Mouse (Mus musculus) embryonic fibroblast, embryonic 13.5 days (primary cell): Measurements from ENCODE around the gene Prrg2. TPM values are rescaled to one million over a fixed set of nuclear protein-coding genes. Genes with fewer than 3 reads are reported as not detected.

ENCODE experiments used
- H3K27ac ChIP-seq: 2 replicates; pipeline ENCODE4 v1.5.1; 2012; ENCODE audit warnings: low read length, control low read depth, inconsistent platforms; ENCODE audit not compliant: insufficient read depth
- H3K4me1 ChIP-seq: 2 replicates; pipeline ENCODE4 v1.6.1; 2011; ENCODE audit warnings: low read length; ENCODE audit not compliant: control insufficient read depth, insufficient read depth
- H3K4me3 ChIP-seq: 2 replicates; pipeline ENCODE4 v1.5.1; 2011; ENCODE audit warnings: mild to moderate bottlenecking, control low read depth, low read length; ENCODE audit not compliant: insufficient read depth
- CTCF ChIP-seq: IDR thresholded peaks from 2 replicates; pipeline ENCODE4 v1.5.1; 2011; ENCODE audit warnings: mild to moderate bottlenecking, control low read depth, low read length, moderate library complexity, borderline replicate concordance; ENCODE audit not compliant: insufficient read depth
- POLR2A ChIP-seq: IDR thresholded peaks from 2 replicates; pipeline ENCODE4 v1.6.1; 2011; ENCODE audit warnings: low read depth, mild to moderate bottlenecking, control low read depth, low read length, moderate library complexity
- polyA plus RNA-seq: library from polyadenylated mRNA; stranded (reverse); fragments of >200 nt; gene quantifications from 2 replicates; pipeline ENCODE4 v1.2.4, GENCODE M21; 2011; ENCODE audit warnings: low read depth; ENCODE audit not compliant: missing spikeins, insufficient read length

Gene Prrg2
- polyA plus RNA-seq, 1 experiment: 15.1 TPM

GRCm38 (mm10) chr7:45091001-45091990 is 28.8 kb upstream of the Prrg2 start:
- TF ChIP-seq CTCF (no peak), POLR2A (peak; percentile 36)
- Histone ChIP-seq H3K27ac (peak overlapping the region; percentile 85), H3K4me3 (peak overlapping the region; percentile 60), H3K4me1 (peaks cover 5% of the 10 kb centered on the region; the same call in 1 of the 2 replicates)

GRCm38 (mm10) chr7:45090251-45090977 is 27.9 kb upstream of the Prrg2 start:
- TF ChIP-seq CTCF (no peak), POLR2A (peak; percentile 27; the same call in 1 of the 2 replicates)
- Histone ChIP-seq H3K27ac (peak overlapping the region; percentile 85), H3K4me3 (peak overlapping the region; percentile 60), H3K4me1 (peaks cover 5% of the 10 kb centered on the region; the same call in 1 of the 2 replicates)

GRCm38 (mm10) chr7:45088597-45088996 is 26.1 kb upstream of the Prrg2 start:
- Histone ChIP-seq H3K4me3 (no peak overlapping the region), H3K27ac (no peak overlapping the region), H3K4me1 (peaks cover 5% of the 10 kb centered on the region; the same call in 1 of the 2 replicates)
- TF ChIP-seq POLR2A: no peak
- no peak for TF ChIP-seq CTCF

DNA sequence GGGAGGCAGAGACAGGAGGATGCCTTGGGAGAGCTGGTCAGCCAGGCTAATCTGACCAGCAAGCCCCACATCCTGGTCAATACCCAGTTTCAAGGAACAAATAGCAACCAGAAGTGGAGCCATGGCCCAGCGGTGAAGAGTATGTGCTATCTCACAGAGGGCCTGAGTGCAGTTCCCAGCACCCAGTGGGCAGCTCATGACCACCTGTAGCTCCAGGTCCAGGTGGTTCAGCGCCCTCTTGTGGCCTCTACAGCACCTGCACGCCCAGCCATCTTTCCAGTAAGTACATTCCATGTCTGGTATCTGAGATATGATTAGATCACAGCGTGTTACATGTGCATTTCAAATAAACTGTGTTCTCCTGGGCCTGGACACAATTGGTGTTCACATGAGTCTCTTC is 23.6 kb upstream of the Prrg2 start:
- Histone ChIP-seq H3K27ac (no peak overlapping the region), H3K4me1 (0 out of 2 replicates have a peak, but pooled peaks cover 4% of the 10 kb centered on the region), H3K4me3 (no peak overlapping the region)
- TF ChIP-seq CTCF (peak; percentile 39; the same call in 1 of the 2 replicates), POLR2A (no peak)

DNA sequence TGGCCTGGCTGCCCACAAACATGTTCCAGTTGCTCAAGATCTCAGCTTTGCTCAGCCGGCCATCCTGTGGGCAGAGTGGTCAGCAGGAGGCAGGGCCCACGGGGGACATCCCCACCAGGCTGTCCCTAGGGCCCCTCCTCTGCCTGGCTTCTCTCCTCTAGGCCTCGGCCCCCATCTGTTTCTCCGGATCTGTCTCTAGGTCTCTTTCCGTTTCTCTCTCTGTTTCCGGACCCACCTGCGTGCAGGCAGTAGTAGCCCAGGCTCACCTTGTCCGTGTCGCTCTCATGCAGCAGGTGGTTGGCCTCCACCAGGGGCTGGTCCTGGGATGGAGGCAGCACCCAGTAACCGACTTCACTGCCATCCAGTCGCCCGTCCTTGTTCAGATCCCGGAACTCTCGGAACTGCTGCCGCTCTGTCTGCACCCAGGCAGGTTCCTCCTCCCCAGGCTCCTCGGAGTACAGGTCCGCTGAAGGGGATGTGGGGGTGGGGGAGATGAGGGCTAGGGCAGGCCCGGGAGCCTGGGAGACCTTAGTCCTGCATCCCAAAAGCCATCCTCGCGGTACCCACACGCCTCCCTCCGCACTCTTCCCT is 20.9 kb upstream of the Prrg2 start:
- Histone ChIP-seq H3K4me1 (0 out of 2 replicates have a peak, but pooled peaks cover 4% of the 10 kb centered on the region), H3K27ac (no peak overlapping the region), H3K4me3 (no peak overlapping the region)
- TF ChIP-seq CTCF (no peak), POLR2A (no peak)

DNA sequence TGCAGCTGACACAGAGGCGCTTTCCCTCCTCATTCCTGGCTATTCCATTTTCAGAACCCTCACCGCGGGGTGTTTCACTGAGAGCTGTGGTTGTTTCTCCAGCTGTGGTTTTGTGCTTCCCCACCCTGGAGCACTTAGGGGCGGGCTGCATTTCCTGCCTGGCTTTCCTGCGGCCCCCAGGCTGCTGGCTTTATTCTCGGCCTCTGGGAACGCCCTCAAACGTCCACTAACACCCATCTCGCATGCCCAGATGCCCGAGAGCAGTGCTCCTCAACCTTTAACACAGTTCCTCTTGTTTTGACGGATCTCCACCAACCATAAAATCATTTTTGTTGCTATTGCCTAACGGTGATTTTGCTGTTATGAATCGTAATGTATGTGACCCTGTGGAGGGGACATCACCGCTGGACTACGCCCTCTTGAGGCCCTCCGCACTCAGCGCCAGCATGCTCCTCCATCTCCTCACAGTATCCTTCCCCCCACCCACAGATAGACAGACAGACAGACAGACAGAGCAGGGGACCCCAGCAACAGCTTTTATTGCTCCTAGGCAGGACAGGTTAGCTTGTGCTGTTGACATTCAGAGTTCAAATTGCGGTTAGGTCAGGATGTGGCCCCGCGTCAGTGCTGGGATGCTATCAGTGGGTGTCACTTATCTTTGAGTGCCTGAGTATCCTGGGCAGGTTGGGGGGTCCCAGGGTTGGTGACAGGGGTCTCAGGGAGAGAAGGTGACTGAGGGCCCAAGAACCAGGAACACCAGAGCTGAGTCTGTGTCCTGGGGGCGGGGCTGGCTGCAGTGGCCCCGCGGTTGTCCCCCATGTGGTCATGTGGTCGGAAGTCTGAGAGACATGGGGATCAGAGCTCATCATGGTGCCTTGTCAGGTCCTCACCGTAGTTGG is 20.2 kb upstream of the Prrg2 start:
- H3K4me3 ChIP-seq: no peak overlapping the region
- 0 out of 2 replicates have a peak overlapping the region, but pooled peaks have one; percentile 22 for H3K27ac ChIP-seq
- TF ChIP-seq CTCF (peak; percentile 35; the same call in 1 of the 2 replicates), POLR2A (no peak)
- 0 out of 2 replicates have a peak, but pooled peaks cover 4% of the 10 kb centered on the region for H3K4me1 ChIP-seq

GRCm38 (mm10) chr7:45081016-45081415 is 18.5 kb upstream of the Prrg2 start:
- 0 out of 2 replicates have a peak, but pooled peaks cover 4% of the 10 kb centered on the region for H3K4me1 ChIP-seq
- TF ChIP-seq POLR2A: no peak; the same call in 1 of the 2 replicates
- no peak for TF ChIP-seq CTCF
- H3K4me3 ChIP-seq: no peak overlapping the region
- no peak overlapping the region for H3K27ac ChIP-seq

GRCm38 (mm10) chr7:45079856-45080255 is 17.4 kb upstream of the Prrg2 start:
- Histone ChIP-seq H3K4me1 (peaks cover 13% of the 10 kb centered on the region; the same call in 1 of the 2 replicates), H3K4me3 (no peak overlapping the region), H3K27ac (no peak overlapping the region)
- TF ChIP-seq POLR2A (no peak), CTCF (peak; percentile 83)
